Mouse (Mus musculus) thymus, adult 2 months (tissue): ENCODE results near the gene Ctns. TPM values are rescaled to one million over a fixed set of nuclear protein-coding genes. Genes with fewer than 3 reads are reported as not detected.

Source experiments
- DNase-seq: peaks from one replicate; pipeline ENCODE4 v3.0.0; 2021
- H3K27ac ChIP-seq: fragments of 200-500 bp; 2 replicates; pipeline ENCODE4 v1.5.1; 2012; ENCODE audit warnings: low read length, control low read depth; ENCODE audit not compliant: control insufficient read depth, insufficient read depth
- H3K27me3 ChIP-seq: fragments of 200-500 bp; 2 replicates; pipeline ENCODE4 v1.6.1; 2012; ENCODE audit warnings: mild to moderate bottlenecking, low read length, moderate library complexity, mixed read lengths; ENCODE audit not compliant: control insufficient read depth, insufficient read depth
- H3K36me3 ChIP-seq: fragments of 200-500 bp; 2 replicates; pipeline ENCODE4 v1.6.1; 2012; ENCODE audit warnings: mild to moderate bottlenecking, low read length, moderate library complexity; ENCODE audit not compliant: control insufficient read depth, insufficient read depth
- H3K4me1 ChIP-seq: fragments of 200-500 bp; replicated peaks from 2 replicates; pipeline ENCODE4 v1.6.1; 2012; ENCODE audit warnings: low read length; ENCODE audit not compliant: control insufficient read depth, insufficient read depth
- H3K4me3 ChIP-seq: fragments of 200-500 bp; 2 replicates; pipeline ENCODE4 v1.5.1; 2012; ENCODE audit warnings: mild to moderate bottlenecking, low read length, control low read depth, moderate library complexity; ENCODE audit not compliant: control insufficient read depth, insufficient read depth
- CTCF ChIP-seq: fragments of 200-500 bp; IDR thresholded peaks from 2 replicates; pipeline ENCODE4 v1.5.1; 2012; ENCODE audit warnings: mild to moderate bottlenecking, control low read depth, low read length, moderate library complexity, borderline replicate concordance; ENCODE audit not compliant: control insufficient read depth, poor library complexity, insufficient read depth; ENCODE audit errors: extremely low read depth
- POLR2A ChIP-seq: fragments of 200-500 bp; IDR thresholded peaks from 2 replicates; pipeline ENCODE4 v1.6.1; 2012; ENCODE audit warnings: mild to moderate bottlenecking, low read length, control low read depth, moderate library complexity; ENCODE audit not compliant: control insufficient read depth, poor library complexity, insufficient read depth; ENCODE audit errors: extremely low read depth
- whole genome bisulfite sequencing: fragments of 180-500 bp; shearing (Covaris S2); methylation state at CpG from one replicate; pipeline ENCODE4 v1.1.7; 2018; 5-methylcytosine and 5-hydroxymethylcytosine counted together
- polyA plus RNA-seq: library from polyadenylated mRNA; depleted of rRNA; stranded (reverse); fragments of >200 nt; gene quantifications from 2 replicates; pipeline ENCODE4 v1.2.3, GENCODE M21; 2012; rRNA removed

Ctns gene
- polyA plus RNA-seq, result 20.1 and 20.6 TPM in 2 replicates

- WGBS, result under 1% methylated on average over 22 of the region's 22 CpGs
- DNase-seq, result no peak
- Histone ChIP-seq H3K27me3 (no peaks in the 10 kb centered on the region), H3K27ac (no peak within 1 kb of the TSS), H3K4me3 (peak within 1 kb of the TSS; percentile 75), H3K36me3 (no peaks in the 10 kb centered on the region), H3K4me1 (peaks cover 3% of the 10 kb centered on the region)
- TF ChIP-seq POLR2A (no peak), CTCF (no peak)
Measured at GRCm38 (mm10) chr11:73198603-73199229, at the start of gene Ctns. Gene Ctns, minus strand, starts transcription at chr11:73199042.

- H3K4me3 ChIP-seq, result no peak overlapping the region
- no peaks in the 10 kb centered on the region for H3K36me3 ChIP-seq
- H3K27ac ChIP-seq, result no peak overlapping the region
- no peaks in the 10 kb centered on the region for H3K4me1 ChIP-seq
- TF ChIP-seq POLR2A, result no peak
- TF ChIP-seq CTCF, result no peak
- H3K27me3 ChIP-seq, result no peaks in the 10 kb centered on the region
- no peak for DNase-seq
- 91% methylated on average over 4 of the region's 4 CpGs for WGBS
Measured at GRCm38 (mm10) chr11:73242777-73243176, 43.9 kb upstream of the Ctns start.

GRCm38 (mm10) chr11:73242199-73242598 lies 43.4 kb upstream of the Ctns start:
- 89% methylated on average over 6 of the region's 6 CpGs for WGBS
- no peak overlapping the region for H3K27ac ChIP-seq
- H3K4me3 ChIP-seq, result no peak overlapping the region
- no peaks in the 10 kb centered on the region for H3K27me3 ChIP-seq
- H3K4me1 ChIP-seq, result no peaks in the 10 kb centered on the region
- TF ChIP-seq POLR2A (no peak), CTCF (no peak)
- no peak for DNase-seq
- H3K36me3 ChIP-seq, result no peaks in the 10 kb centered on the region

GRCm38 (mm10) chr11:73236731-73237130 lies 37.9 kb upstream of the Ctns start:
- no peaks in the 10 kb centered on the region for H3K27me3 ChIP-seq
- H3K27ac ChIP-seq, result no peak overlapping the region
- H3K4me3 ChIP-seq, result no peak overlapping the region
- H3K4me1 ChIP-seq, result no peaks in the 10 kb centered on the region
- no peaks in the 10 kb centered on the region for H3K36me3 ChIP-seq
- DNase-seq, result no peak
- 79% methylated on average over 3 of the region's 3 CpGs for WGBS
- TF ChIP-seq POLR2A, result no peak
- no peak for TF ChIP-seq CTCF

- Histone ChIP-seq H3K27me3 (no peaks in the 10 kb centered on the region), H3K4me3 (no peak overlapping the region), H3K4me1 (no peaks in the 10 kb centered on the region), H3K27ac (0 out of 2 replicates have a peak overlapping the region, but pooled peaks have one; percentile 49), H3K36me3 (no peaks in the 10 kb centered on the region)
- no peak for DNase-seq
- TF ChIP-seq CTCF (no peak), POLR2A (no peak)
- 43% methylated on average over 5 of the region's 5 CpGs for WGBS
Measured at GRCm38 (mm10) chr11:73235990-73236701, 37.3 kb upstream of the Ctns start.

GRCm38 (mm10) chr11:73233992-73234391 lies 35.1 kb upstream of the Ctns start, which contains the start of gene Trpv1:
Gene Trpv1, plus strand, starts transcription at chr11:73234292.
- H3K4me1 ChIP-seq, result no peaks in the 10 kb centered on the region
- 95% methylated on average over 5 of the region's 5 CpGs for WGBS

More at GRCm38 (mm10) chr11:73233992-73234391, 35.1 kb upstream of the Ctns start, which contains the start of gene Trpv1:
- H3K4me3 ChIP-seq, result no peak within 1 kb of the TSS
- no peaks in the 10 kb centered on the region for H3K36me3 ChIP-seq
- no peak for DNase-seq
- TF ChIP-seq CTCF, result no peak
- TF ChIP-seq POLR2A, result no peak
- H3K27ac ChIP-seq, result no peak within 1 kb of the TSS
- H3K27me3 ChIP-seq, result no peaks in the 10 kb centered on the region
